Mouse (Mus musculus) heart, embryonic 13.5 days (tissue): ENCODE data around the gene Itga9. TPM values are rescaled to one million over a fixed set of nuclear protein-coding genes. Genes with fewer than 3 reads are reported as not detected.

Experiments
- ATAC-seq: fragments of 200-750 bp; cut with Nextera tagmentation; 2 replicates; pipeline ENCODE4 v1.8.0; 2017; ENCODE audit warnings: moderate TSS enrichment; ENCODE audit not compliant: insufficient number of reproducible peaks, low FRiP score, low TSS enrichment; ENCODE audit errors: extremely low read depth
- H3K27ac ChIP-seq: fragments of 300-500 bp; sonication (generic); replicated peaks from 2 replicates; pipeline ENCODE4 v1.5.1; 2015; ENCODE audit warnings: moderate library complexity, mild to moderate bottlenecking, inconsistent platforms
- H3K27me3 ChIP-seq: fragments of 300-500 bp; sonication (generic); replicated peaks from 2 replicates; pipeline ENCODE4 v1.6.1; 2015; ENCODE audit warnings: mild to moderate bottlenecking, inconsistent platforms
- H3K36me3 ChIP-seq: fragments of 300-500 bp; sonication (generic); 2 replicates; pipeline ENCODE4 v1.6.1; 2015; ENCODE audit warnings: mild to moderate bottlenecking, inconsistent platforms
- H3K4me1 ChIP-seq: fragments of 300-500 bp; sonication (generic); 2 replicates; pipeline ENCODE4 v1.6.1; 2015; ENCODE audit warnings: inconsistent platforms
- H3K4me2 ChIP-seq: fragments of 300-500 bp; sonication (generic); 2 replicates; pipeline ENCODE4 v1.6.1; 2015; ENCODE audit warnings: inconsistent platforms, mild to moderate bottlenecking, moderate library complexity
- H3K4me3 ChIP-seq: fragments of 300-500 bp; sonication (generic); 2 replicates; pipeline ENCODE4 v1.5.1; 2015; ENCODE audit warnings: moderate library complexity, mild to moderate bottlenecking, inconsistent platforms
- H3K9ac ChIP-seq: fragments of 300-500 bp; sonication (generic); 2 replicates; pipeline ENCODE4 v1.6.1; 2015; ENCODE audit warnings: inconsistent platforms, mild to moderate bottlenecking, moderate library complexity
- H3K9me3 ChIP-seq: fragments of 300-500 bp; sonication (generic); 2 replicates; pipeline ENCODE4 v1.6.1; 2016; ENCODE audit warnings: inconsistent platforms
- WGBS: fragments of 180-500 bp; shearing (Covaris S2); methylation state at CpG from one replicate; pipeline ENCODE4 v1.1.7; 2015; ENCODE audit warnings: mixed read lengths; 5-methylcytosine and 5-hydroxymethylcytosine counted together
- polyA plus RNA-seq: library from polyadenylated mRNA; unstranded; fragments of >200 nt; fragmentation: Nextera tagmentation; extraction: Ambion mirVana; gene quantifications from 2 replicates; pipeline ENCODE4 v1.2.1, GENCODE M21; 2015

The Itga9 gene
- polyA plus RNA-seq, 1 experiment from 2014 or later: 6.5 TPM

- WGBS: 88% methylated on average over 8 of the region's 8 CpGs
These were observed 107.0 kb downstream of the Itga9 start for GRCm38 (mm10) chr9:118713515-118713914.

DNA sequence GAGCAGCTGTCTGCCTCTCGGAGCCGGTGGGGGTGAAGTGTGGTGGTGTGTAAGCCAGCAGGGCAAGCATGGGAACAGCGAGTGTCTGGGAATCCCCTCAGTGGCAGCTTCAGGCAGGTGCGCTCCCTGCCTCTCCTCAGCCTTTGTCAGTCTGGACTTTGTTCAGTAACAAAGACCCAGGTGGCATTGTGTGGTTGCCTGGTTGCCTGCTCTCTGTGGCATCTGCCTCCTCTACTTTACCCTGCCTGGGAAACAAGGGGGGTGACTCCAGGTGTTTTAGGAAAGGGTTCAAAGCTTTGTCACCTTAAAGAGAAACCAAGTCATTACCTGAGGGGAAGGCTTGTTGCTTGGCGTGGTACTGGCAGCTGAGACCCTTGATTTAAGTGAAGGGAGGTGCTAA, 108.0 kb downstream of the Itga9 start:
- peaks cover 26% of the 10 kb centered on the region for H3K4me1 ChIP-seq
- no peaks in the 10 kb centered on the region for H3K9me3 ChIP-seq
- H3K36me3 ChIP-seq: peaks cover 21% of the 10 kb centered on the region
- H3K27me3 ChIP-seq: no peaks in the 10 kb centered on the region
- no peak overlapping the region for H3K9ac ChIP-seq
- 68% methylated on average over 5 of the region's 5 CpGs for WGBS
- H3K4me2 ChIP-seq: no peak overlapping the region
- H3K4me3 ChIP-seq: no peak overlapping the region
- ATAC-seq: no peak
- H3K27ac ChIP-seq: no peak overlapping the region

More at GRCm38 (mm10) chr9:118713515-118713914, 107.0 kb downstream of the Itga9 start:
- Histone ChIP-seq H3K4me2 (no peak overlapping the region), H3K27me3 (no peaks in the 10 kb centered on the region), H3K36me3 (peaks cover 26% of the 10 kb centered on the region), H3K27ac (no peak overlapping the region), H3K9ac (no peak overlapping the region), H3K4me1 (peaks cover 20% of the 10 kb centered on the region), H3K4me3 (no peak overlapping the region), H3K9me3 (0 out of 2 replicates have a peak, but pooled peaks cover under 1% of the 10 kb centered on the region)
- no peak for ATAC-seq

GRCm38 (mm10) chr9:118715971-118716628, 109.6 kb downstream of the Itga9 start:
- H3K4me2 ChIP-seq: no peak overlapping the region
- peaks cover 30% of the 10 kb centered on the region for H3K36me3 ChIP-seq
- no peak overlapping the region for H3K9ac ChIP-seq
- H3K4me1 ChIP-seq: peaks cover 26% of the 10 kb centered on the region
- H3K9me3 ChIP-seq: no peaks in the 10 kb centered on the region
- no peak overlapping the region for H3K27ac ChIP-seq
- ATAC-seq: no peak
- no peak overlapping the region for H3K4me3 ChIP-seq
- no peaks in the 10 kb centered on the region for H3K27me3 ChIP-seq
- 60% methylated on average over 9 of the region's 9 CpGs for WGBS

DNA sequence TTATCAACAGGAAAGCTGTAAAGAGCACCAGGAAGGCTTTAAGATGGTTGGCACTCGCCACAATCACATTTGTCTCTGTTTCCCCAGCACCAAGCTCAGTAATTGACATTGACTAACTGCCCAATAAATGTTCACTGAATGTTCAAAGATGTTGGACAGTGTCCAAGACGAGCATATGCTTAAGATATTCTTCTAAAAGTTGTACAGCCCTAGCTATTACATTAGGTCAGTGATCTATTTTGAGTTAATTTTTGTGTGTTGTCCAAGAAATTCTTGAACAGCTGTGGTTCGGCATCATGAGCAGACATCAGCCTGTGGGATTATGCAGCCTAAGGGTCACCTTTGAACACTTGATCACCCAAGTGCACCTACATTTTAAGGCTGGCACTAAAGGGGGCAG, 110.9 kb downstream of the Itga9 start:
- ATAC-seq: no peak
- H3K9me3 ChIP-seq: no peaks in the 10 kb centered on the region
- WGBS: 42% methylated on average over 3 of the region's 3 CpGs
- peaks cover 26% of the 10 kb centered on the region for H3K4me1 ChIP-seq
- no peak overlapping the region for H3K4me3 ChIP-seq
- no peaks in the 10 kb centered on the region for H3K27me3 ChIP-seq
- peaks cover 18% of the 10 kb centered on the region; the same call in 1 of the 2 replicates for H3K36me3 ChIP-seq
- peak overlapping the region; percentile 43 for H3K27ac ChIP-seq
- H3K9ac ChIP-seq: no peak overlapping the region
- H3K4me2 ChIP-seq: no peak overlapping the region

DNA sequence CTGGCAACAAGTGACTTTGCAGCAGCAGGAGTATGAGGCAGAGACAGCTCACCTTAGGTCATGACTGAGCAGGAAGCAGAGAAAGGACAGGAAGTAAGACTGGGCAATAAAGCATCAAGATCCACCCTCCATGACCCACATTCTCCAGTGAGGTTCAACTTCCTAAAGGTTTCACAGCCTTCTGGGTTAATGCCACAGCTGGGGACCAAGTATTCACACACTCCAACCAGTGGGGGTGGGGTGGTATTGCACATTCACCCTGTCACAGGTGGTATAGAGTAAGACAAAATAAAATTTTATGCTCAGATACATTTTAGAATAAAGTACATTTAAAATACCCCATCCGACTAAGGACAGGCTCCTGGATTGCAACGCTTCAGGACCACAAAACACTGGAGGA, 112.0 kb downstream of the Itga9 start:
- no peaks in the 10 kb centered on the region for H3K27me3 ChIP-seq
- no peaks in the 10 kb centered on the region for H3K9me3 ChIP-seq
- ATAC-seq: no peak
- peaks cover 26% of the 10 kb centered on the region for H3K4me1 ChIP-seq
- H3K4me3 ChIP-seq: no peak overlapping the region
- no peak overlapping the region for H3K9ac ChIP-seq
- no peak overlapping the region for H3K4me2 ChIP-seq
- 81% methylated on average over 2 of the region's 2 CpGs for WGBS
- H3K36me3 ChIP-seq: peaks cover 17% of the 10 kb centered on the region; the same call in 1 of the 2 replicates
- H3K27ac ChIP-seq: no peak overlapping the region

DNA sequence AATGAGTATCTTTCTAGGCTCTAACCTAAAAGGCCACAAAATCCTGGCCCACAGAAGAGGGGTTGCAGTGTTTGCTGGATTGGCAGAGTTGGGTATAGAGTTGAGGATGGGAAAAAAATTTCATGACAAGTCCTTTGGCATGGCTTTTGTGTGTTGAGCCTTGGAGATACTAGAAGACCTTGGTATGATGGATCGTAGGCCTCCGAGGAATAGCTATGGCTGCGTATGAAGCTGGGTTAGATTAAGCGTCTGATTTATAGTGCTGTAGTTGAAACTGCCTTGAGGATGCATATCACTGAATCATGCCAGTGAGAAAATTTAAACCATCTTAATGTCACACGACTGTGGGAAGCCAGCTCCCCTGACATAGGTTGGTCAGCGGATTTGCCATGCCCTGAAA, 114.6 kb downstream of the Itga9 start:
- H3K4me3 ChIP-seq: no peak overlapping the region
- H3K36me3 ChIP-seq: peaks cover 24% of the 10 kb centered on the region
- H3K9me3 ChIP-seq: peaks cover 5% of the 10 kb centered on the region; the same call in 1 of the 2 replicates
- peaks cover 41% of the 10 kb centered on the region for H3K4me1 ChIP-seq
- H3K4me2 ChIP-seq: no peak overlapping the region
- ATAC-seq: no peak
- H3K27ac ChIP-seq: no peak overlapping the region
- H3K9ac ChIP-seq: no peak overlapping the region
- 91% methylated on average over 6 of the region's 6 CpGs for WGBS
- no peaks in the 10 kb centered on the region for H3K27me3 ChIP-seq

GRCm38 (mm10) chr9:118722789-118723325, 116.4 kb downstream of the Itga9 start:
- H3K4me1 ChIP-seq: peaks cover 49% of the 10 kb centered on the region
- no peak for ATAC-seq
- WGBS: 83% methylated on average over 2 of the region's 2 CpGs
- peaks cover 5% of the 10 kb centered on the region; the same call in 1 of the 2 replicates for H3K9me3 ChIP-seq
- H3K4me3 ChIP-seq: no peak overlapping the region
- no peak overlapping the region for H3K4me2 ChIP-seq
- H3K27me3 ChIP-seq: no peaks in the 10 kb centered on the region
- peaks cover 20% of the 10 kb centered on the region for H3K36me3 ChIP-seq
- H3K9ac ChIP-seq: no peak overlapping the region
- no peak overlapping the region for H3K27ac ChIP-seq

- peak overlapping the region; percentile 13; the same call in 1 of the 2 replicates for H3K9ac ChIP-seq
- WGBS: 51% methylated on average over 9 of the region's 9 CpGs
These were observed 118.6 kb downstream of the Itga9 start for GRCm38 (mm10) chr9:118725128-118725527.

DNA sequence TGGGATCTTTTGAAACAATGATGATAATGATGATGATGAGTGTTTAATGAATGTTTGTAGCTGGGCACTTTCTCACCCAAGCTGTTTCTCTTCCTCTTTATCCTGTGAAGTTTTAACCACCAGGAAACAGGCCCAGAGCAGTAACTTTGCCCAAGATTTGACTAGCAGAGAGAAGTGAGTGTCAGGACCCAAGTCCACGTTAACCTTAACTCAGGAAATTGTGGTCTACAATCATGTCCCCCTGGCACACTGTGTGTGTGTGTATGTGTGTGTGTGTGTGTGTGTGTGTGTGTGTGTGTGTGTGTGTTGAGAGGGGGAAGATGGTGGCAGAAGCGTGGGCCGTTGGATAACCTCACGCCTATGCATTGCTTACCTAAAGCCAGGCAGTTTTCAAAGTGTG, 120.1 kb downstream of the Itga9 start:
- Histone ChIP-seq H3K9ac (no peak overlapping the region; the same call in 1 of the 2 replicates), H3K4me1 (peaks cover 69% of the 10 kb centered on the region)

More at GRCm38 (mm10) chr9:118725128-118725527, 118.6 kb downstream of the Itga9 start:
- H3K4me1 ChIP-seq: peaks cover 55% of the 10 kb centered on the region
- peaks cover 5% of the 10 kb centered on the region; the same call in 1 of the 2 replicates for H3K9me3 ChIP-seq
- H3K4me3 ChIP-seq: no peak overlapping the region
- H3K4me2 ChIP-seq: no peak overlapping the region
- no peaks in the 10 kb centered on the region for H3K27me3 ChIP-seq
- no peak for ATAC-seq
- peaks cover 20% of the 10 kb centered on the region for H3K36me3 ChIP-seq
- H3K27ac ChIP-seq: peak overlapping the region; percentile 54; the same call in 1 of the 2 replicates

GRCm38 (mm10) chr9:118728296-118728695, 121.8 kb downstream of the Itga9 start:
- peaks cover 5% of the 10 kb centered on the region; the same call in 1 of the 2 replicates for H3K9me3 ChIP-seq
- no peak overlapping the region for H3K4me3 ChIP-seq
- H3K27me3 ChIP-seq: no peaks in the 10 kb centered on the region
- H3K4me1 ChIP-seq: peaks cover 85% of the 10 kb centered on the region
- no peak overlapping the region for H3K4me2 ChIP-seq
- peaks cover 9% of the 10 kb centered on the region for H3K36me3 ChIP-seq
- ATAC-seq: no peak
- WGBS: 79% methylated on average over 6 of the region's 6 CpGs
- no peak overlapping the region for H3K9ac ChIP-seq
- H3K27ac ChIP-seq: 0 out of 2 replicates have a peak overlapping the region, but pooled peaks have one; percentile 54

More for the DNA sequence above, 120.1 kb downstream of the Itga9 start:
- Histone ChIP-seq H3K4me3 (no peak overlapping the region), H3K36me3 (peaks cover 11% of the 10 kb centered on the region), H3K27ac (peak overlapping the region; percentile 54), H3K27me3 (no peaks in the 10 kb centered on the region), H3K9me3 (peaks cover 5% of the 10 kb centered on the region; the same call in 1 of the 2 replicates), H3K4me2 (no peak overlapping the region)
- ATAC-seq: no peak
- 72% methylated on average over 4 of the region's 4 CpGs for WGBS

DNA sequence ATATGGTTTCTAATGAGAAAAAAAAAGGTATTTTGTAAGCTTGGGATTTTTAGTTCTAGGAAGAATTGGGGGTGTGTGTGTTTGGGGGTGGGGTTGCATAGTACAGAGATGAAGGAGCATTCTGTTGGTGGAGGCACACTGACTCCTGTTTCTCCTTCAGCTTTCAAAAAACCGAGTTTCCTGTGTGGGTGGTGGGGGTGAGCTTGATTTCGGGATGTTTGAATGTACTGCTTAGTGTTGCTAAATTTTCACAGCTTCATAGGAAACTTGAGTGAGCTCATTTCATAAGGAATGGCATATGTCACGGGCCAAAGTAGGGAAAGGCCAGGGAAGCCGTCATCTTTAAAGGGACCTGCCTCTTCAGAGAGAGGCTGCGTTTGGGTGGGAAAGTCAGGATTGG, 122.5 kb downstream of the Itga9 start:
- Histone ChIP-seq H3K9me3 (peaks cover 2% of the 10 kb centered on the region; the same call in 1 of the 2 replicates), H3K4me2 (no peak overlapping the region), H3K27ac (peak overlapping the region; percentile 53; the same call in 1 of the 2 replicates), H3K4me1 (peaks cover 91% of the 10 kb centered on the region), H3K9ac (no peak overlapping the region), H3K4me3 (no peak overlapping the region), H3K36me3 (peaks cover 2% of the 10 kb centered on the region), H3K27me3 (no peaks in the 10 kb centered on the region)
- WGBS: 61% methylated on average over 5 of the region's 5 CpGs
- ATAC-seq: no peak
